Mouse (Mus musculus) megakaryocyte, adult 5-6 weeks (primary cell): ENCODE data around the gene Nae1. TPM values are rescaled to one million over a fixed set of nuclear protein-coding genes. Genes with fewer than 3 reads are reported as not detected.
"Not testable (repeated sequence)": the region's sequence is repeated elsewhere in the genome, so short reads cannot be mapped to it uniquely, and the experiment has no call there.

Experiments used
- ATAC-seq: 2 replicates; pipeline ENCODE4 v1.8.0; 2016; ENCODE audit warnings: mild to moderate bottlenecking, inconsistent platforms; ENCODE audit not compliant: poor library complexity, severe bottlenecking
- total RNA-seq, 2 experiments: library from RNA; stranded (forward) in 1 of 2; stranded (reverse) in 1 of 2; fragments of 153-499, 151-499 nt in 1 of 2; fragments of 221-1000, 200-1000 nt in 1 of 2; gene quantifications; 2 replicates each; pipeline versions ENCODE4 v1.2.3 to v1.2.4; 2015 to 2017

Nae1 gene
- 45.3 and 69.6 TPM in 2 replicates for total RNA-seq (2015)
- 67.3 and 83.9 TPM in 2 replicates for total RNA-seq (2017)

DNA sequence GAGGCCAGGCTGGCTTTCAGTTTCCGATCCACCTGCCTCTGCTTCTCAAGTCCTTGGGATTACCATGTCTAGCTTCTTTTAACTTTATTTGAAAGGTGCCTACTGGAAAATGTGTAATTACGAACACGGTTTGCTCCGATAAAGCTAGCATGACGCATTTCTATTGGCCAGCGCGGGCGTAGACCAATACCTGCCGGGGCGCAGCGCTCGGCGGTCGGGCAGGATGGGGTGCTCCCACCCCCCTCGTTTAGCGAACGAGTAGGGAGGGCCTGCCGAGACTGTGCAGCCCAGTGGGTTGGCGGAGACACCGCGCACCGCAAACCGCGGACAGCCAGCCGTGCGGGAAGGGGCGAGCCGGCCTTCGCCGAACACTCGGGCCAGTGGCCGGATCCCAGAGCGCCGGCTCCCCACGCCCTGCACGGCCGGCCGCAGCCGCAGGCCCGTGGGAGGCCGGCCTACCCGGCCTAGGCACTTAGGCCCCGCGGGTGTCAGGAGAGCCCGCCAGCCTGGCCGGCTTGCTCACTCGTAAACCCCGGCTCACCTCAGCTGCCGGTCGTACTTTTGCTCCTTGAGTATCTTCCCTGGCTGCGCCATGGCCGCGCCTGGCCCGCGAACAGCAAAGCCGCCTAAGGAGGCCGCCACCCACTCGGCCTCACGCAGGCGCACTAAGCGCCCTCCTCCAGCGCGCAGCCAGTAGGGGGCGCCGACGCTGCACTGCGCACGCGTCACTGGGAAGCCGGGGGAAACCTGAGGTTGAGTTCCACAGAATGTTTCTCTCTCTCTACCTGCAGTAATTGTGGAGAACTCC is at the start of gene Nae1, which contains the start of gene Car7:
Nae1 (minus strand) TSS at position 667 of the 808 bp plus-strand sequence.
Car7 (plus strand) TSS at position 719 of the 808 bp plus-strand sequence.
- ATAC-seq, result peak; percentile 88

DNA sequence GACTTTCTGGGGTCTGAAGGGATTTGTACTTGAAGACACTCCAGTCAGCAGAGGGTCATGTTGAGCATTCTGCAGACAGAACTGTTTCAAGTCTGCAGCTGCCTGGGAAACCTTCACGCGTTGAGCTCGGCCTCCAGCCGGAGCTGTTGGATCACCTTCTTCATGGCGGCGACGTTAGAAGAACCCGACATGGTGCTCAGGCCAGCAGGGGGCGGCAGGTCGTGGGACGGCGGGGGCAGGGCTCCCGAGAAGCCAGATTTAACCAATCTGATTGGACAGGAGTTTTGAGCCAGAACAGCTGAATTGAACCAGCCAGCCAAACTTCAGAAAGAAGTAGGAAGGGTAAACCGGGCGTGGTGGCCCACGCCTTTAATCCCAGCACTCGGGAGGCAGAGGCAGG is 43.2 kb upstream of the Nae1 start:
- ATAC-seq, result not testable (repeated sequence)

DNA sequence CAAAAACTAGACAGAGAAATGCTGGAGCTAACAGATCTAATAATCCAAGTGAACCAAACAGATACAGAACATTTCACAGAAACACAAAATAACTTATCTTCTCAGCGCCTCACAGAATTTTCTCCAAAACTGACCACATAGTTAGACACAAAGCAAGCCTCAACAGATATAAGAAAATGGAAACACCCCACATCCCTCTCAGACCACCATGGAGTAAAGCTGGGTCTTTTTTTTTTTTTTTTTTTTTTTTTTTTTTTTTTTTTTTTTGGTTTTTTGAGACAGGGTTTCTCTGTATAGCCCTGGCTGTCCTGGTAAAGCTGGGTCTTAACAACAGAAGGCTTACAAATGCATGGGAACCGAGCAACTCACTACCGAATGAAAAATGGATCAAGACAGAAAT is 42.4 kb upstream of the Nae1 start:
- ATAC-seq, result no peak

DNA sequence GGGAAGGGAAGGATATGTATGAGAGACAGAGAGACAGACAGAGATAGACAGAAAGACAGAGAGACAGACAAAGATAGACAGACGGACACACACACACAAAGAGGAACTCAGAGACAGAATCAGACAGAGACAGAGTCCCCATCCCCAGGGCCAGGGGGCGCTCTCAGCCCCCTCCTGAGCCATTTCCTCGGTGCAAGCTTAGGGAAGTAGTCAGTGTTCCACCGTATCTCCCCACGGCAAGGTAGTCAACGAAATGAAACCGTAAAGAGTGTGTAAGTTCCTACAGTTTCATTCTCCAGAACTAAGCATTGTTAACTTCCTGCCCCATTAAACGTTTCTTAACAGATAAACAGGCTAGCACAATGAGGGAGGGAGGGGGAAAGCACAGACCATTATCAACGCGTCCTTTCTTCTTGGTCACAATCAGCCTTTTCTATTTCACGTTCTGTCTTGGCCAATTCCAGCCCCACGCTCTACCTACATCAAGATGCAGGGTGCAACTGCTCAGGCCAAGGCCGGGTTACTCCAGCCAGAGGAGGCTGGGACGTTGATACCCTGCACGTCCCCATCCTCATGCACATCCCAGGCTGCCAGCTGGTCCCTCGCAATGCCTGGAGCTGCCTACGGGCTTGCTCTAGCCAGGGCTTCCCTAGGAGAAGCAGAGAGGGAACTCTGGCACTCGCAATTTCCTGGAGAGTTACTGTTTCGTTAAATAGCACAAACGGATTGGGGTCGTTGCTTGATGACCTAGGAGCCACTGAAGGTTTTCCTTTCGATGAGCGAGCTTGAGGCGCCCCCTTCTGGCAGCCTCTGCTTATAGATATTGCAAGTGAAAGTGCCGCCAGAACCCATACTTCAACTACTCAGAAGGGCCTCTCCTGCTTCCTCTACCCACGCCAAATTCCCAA is 36.3 kb upstream of the Nae1 start:
- ATAC-seq, result peak; percentile 93

DNA sequence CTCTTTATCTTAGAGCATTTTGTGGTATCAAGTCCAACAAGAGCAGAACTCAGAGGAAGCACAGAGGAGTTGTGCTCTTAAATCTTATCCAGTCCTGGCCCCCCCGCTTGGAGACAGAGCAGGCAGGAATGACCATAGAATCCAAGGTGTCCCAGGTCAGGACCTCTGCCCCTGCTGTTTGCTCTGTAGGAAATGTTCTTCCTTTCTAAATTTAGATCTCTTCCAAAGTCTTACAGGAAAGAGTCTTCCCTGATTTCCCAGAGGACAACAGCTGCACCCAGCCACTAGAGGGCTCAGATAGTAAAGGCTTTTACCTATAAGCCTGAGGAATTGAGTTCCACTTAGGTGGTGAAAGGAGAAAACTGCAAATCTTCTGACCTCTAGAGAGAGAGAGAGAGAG is 35.1 kb upstream of the Nae1 start:
- no peak for ATAC-seq

DNA sequence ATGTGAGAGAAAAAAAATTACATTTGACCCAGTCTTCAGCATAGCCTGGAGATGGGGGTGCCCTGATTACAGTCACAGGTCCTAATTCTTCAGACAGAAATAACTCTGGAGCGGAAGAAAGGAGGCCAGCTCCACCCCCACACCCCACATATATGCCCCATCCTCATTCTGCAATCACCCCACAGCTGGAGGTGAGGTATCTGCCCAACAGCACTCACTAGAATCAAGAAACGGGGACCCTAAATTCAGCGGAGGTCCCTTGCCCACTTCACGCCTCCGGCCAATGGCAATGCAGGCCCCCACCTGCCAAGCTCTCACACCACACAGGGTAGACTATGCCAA is 31.0 kb upstream of the Nae1 start:
- no peak for ATAC-seq

DNA sequence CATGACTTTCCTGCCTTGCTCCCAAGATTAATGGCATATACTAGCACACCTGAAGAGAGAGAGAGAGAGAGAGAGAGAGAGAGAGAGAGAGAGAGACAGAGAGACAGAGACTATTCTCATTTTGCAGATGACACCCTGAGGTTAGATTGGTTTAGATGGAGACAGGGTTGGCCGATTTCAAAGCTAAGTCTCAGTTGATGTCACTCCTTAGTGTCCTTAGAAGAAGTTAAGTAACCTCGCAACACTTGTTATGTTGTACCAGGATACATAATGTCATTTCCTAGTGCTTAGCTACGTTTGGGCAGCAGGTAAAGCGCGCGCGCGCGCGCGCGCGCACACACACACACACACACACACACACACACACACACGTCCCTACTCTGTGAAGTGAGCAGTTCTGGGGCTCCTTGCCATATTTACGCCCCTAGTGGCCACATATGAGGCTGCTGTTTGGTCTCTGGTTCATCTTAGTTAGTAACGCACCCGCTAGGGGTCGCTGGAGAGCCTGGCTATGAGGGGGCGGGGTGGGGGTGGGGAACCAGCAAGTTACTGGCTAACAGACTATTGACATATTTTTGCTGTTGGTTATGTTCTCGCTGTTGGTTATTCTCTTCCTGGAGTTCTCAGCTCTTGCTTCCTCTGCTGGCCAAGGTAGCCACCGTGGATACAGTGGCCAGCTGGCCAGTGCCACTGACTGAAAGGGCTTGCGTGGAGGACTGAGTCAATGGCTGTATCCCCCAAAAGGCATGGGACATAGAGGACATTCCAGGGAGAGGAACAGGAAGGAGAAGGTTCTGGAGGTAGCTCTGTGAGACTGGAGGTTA is 30.4 kb upstream of the Nae1 start:
- peak; percentile 100 for ATAC-seq

DNA sequence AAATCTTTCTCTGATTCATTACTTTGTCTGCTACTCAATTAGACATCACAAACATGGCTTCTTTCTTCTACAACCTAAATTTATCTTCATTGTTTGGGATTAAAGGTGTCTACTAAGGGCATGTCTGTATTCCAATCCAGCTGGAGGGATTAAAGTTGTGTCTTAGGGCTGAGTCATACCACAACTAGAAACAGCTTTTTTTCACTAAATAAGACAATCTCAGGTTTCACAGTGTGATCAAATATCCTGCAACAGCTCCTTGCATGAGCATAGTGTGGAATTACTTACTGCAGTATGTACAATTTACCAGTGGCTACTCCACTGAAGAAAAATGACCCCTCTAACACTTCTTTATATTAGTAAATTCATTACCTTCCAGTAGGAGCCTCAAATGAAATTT is 26.3 kb upstream of the Nae1 start:
- no peak for ATAC-seq

DNA sequence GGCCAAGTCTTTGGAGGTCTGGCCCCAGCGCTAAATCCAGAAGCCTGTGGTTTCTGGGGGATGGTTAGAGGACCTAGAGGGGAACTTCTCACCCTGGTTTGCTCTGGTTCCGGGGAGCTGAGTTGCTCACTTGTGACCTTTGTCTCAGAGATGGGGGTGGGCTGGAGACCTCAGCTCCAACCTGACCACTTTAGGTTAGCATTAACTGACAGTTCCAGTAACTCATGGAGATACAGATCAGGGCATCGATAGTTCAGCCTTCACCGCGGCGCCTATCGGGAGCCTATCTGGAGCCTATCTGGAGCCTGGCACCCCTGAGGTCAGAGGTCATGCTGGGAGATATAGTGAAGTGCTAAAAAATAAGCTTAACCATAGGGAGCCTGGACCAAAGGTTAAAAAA is 22.8 kb upstream of the Nae1 start:
- no peak for ATAC-seq

DNA sequence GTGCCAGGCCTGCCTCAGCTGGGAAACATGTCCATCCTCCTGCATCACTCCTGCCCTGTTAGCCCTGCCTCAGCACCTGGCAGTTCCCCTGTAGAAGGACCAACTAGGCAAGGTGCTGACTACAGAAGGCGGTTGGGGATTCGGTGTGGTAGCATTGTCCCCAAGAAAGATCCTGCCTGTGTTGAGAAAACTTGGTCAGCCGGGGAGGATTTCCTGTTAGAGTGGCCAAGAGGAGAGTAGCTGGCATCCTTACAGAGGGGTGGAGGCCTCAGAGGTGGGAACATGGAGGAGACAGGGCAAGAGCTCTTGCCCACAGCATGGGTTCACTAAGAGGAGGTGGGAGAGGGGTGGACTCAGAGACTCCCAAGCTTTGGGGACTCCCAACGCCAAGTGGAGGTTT is 20.8 kb upstream of the Nae1 start:
- no peak for ATAC-seq

DNA sequence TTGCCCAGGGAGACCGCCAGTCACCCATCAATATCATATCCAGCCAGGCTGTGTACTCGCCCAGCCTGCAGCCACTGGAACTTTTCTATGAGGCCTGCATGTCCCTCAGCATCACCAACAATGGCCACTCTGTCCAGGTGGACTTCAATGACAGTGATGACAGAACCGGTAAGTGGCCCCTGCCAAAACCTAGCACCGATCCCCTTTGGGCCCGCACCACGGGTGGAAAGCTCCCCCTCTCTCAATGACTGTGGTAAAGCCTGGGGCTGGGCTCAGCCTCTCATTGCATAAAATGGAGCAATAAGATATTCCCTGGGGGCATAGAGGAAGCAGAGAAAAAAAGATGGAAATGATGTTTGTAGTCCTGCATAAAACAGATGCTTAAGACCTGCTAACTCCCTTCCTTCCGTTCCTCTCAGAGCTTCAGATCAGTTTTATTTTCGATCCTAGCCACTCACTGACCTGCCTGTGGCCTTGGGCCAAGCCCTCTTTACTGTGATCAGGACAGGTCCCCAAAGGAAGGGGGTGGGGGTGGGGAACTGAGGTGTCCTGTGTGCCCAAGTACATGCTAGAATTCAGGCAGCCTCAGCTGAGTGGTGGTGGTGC is 9.1 kb upstream of the Nae1 start:
- no peak for ATAC-seq

DNA sequence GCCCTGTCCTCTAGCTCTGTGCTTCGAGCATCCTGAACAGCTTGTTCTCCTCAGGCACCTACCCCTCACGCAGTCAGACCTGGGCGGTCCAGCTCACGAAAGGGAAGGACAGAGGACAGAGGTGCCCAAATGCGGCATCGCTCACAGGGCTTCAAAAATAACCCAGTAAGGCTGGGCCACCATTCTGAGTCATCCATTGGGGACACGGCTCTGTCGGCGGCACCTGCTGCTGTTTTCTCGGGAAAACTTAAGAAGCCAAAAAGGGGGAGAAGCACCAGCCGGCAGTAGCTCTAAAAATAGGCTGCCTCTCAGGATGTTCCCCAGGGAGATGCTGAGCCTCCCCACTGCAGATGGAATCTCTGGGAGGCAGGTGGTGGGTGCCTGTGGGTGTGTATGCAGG is 7.7 kb upstream of the Nae1 start:
- no peak for ATAC-seq

DNA sequence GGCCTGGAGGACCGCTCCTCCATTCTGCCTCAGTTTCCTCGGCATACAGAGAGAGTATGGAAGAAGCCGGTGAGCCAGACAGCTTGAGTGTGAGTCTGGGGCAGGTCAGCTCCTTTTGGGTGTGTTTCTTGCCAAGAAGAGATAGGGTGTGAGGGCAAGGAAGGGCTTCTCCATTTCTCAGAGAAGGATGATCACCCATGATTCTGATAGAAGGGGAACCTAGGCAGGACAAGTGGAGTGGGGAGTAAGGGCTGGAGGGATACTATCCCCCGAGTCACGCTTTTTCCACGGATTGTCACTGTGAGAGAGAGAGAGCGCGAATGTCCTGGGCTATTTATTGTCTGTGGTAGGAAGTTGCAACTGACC is 7.1 kb upstream of the Nae1 start:
- ATAC-seq, result no peak

DNA sequence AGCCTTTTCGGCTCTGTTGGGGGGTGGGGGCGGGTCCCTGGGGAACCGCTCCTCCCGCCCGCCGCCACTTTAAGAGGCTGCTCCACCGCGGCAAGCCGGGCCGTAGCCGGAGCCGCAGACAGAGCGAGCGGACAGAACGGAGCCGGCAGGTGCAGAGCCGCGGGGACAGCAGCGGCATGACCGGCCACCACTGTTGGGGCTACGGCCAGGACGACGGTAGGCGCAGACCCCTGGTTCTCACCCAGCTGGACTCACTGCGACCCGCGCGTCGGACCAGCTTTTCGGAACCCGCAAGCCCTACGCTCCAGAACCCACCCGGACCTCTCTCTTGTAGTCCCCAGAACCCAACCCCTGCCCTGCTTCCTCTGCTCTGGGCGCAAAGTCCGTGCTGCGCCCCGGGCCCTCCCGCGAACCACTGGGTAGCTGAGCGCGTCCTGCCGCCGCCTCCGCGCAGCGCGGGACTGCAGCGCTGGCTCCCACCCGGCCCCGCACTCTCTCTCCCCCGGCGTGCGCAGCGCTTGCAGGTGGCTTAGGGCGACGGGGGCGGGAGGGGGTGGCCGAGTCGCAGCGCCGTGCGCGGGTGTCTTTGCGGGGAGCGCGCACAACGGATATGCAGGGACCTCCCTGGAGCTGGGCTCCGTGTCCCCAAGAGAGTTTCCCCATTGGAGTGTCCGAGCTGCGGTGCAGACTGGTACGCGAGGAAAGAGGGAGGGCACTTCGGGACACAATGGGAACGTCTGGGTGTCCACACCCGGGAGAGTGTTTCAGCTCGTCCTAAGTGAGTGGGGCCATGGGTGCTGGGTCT is 6.5 kb upstream of the Nae1 start:
- 0 out of 2 replicates have a peak, but pooled peaks have one; percentile 19 for ATAC-seq

DNA sequence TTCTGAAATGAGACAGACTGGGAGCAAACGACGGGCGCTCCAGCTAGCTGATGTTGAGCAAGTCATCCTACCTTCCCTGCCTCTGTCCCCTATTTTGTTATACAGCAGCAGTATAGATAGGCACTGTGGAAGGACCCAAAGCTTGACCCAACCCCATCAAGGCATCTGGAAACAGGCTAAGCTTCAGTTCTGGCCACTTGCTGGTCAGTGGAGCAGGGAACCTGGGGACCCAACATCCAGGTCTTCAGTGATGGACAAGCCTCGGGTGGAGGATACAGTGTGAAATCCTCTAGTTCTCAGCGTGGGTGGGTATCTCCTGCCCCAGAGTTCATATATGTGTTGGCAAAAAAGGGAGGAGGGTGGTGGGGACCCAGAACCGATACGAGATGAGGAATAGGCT is 5.8 kb upstream of the Nae1 start:
- no peak for ATAC-seq

DNA sequence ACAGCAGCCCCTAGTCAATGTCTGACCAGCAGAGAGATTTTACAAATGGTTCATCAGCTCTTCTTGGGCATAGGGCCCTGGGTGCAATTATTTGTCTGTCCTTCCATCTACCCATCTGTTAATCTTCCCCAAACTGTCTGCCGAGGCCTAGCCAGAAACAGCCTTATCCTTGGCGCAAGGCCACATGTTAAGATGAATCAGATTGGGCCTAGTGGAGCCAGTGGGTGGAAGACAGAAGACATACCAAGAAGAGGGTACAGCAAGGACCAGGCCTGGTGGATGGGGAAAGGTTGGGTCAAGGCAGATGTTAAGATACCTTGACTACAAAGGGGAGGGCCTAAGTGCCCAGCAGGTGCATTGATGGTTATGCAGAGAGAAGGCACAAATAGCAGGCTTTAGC is 5.1 kb upstream of the Nae1 start:
- ATAC-seq, result no peak

DNA sequence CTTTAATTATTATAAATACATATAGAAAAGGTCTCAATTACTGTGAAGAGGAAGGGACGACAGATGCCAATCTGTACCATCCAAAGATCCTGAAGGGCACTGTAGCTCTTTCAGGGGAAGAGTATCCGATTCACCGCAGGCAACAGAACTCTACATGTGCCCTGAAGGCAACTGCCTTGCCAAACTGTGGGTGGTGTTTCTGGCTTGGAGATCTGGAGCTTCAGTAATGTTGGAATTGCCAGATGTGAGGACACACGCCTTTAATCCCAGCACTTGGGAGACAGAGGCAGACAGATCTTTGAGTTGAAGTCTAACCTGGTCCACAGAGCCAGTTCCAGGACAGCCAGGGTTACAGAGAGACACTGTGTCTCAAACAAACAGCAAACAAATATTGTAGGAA is 4.5 kb upstream of the Nae1 start:
- ATAC-seq, result no peak

DNA sequence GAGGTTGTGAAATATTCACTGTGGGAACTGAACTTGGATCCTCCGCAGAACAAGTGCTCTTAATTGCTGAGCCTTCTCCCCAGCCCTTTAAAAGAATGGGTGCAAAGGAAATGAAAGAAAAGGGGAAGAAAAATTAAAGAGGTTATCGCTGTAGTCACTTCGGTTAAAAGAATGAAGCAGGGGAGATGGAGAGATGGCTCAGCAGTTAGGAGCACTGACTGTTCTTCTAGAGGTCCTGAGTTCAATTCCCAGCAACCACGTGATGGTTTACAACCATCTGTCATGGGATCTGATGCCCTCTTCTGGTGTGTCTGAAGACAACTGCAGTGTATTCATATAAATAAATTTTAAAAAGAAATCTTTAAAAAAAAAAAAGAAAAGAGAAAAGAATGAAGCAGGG is 1.6 kb upstream of the Nae1 start:
- ATAC-seq, result no peak

DNA sequence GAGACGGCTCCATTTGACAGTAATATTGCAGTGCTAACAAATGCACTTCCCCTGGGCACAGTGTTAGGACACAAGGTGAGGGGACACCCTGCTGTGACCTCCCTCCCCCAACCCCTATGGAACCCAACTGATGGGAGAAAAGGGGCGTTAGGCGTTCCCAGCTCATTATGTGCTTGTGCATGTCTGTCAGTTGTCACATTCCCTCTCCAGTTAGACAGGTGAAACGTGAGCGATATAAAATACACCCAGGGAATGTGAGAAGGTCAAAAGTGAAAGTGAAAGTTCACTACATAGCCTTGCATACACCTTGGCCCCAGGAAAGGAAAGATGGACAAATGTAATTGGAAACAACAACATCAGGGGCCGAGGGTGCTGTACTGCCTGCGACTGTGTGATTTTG is 941 bp upstream of the Nae1 start:
- ATAC-seq, result peak; percentile 30; the same call in 1 of the 2 replicates

DNA sequence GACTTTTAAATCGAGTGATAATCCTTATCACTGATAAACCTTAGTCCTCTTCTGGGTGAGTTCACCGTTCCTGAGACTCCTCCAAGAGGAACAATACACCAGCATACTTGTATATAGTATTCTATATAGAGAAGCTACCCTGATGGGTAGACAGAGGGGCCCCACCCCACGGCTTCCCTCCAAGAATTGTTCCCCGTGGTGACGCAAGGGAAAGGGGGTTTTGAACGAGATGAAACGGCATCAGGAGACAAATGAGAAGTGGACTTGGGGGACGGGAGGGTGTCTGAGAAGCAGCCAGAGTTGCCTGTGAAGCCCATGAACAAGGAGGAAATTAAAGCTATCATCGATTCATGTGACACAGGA is 323 bp upstream of the Nae1 start:
- ATAC-seq, result peak; percentile 64
